ENCODE assay signal across 26 mouse cellular contexts in genomic region chr3:28047599-28047998, GRCm38 (mm10).
A peak's percentile ranks its signal among the peaks of the same experiment; 100 is the strongest.
DNase-seq lines count a peak whose midpoint lies in the region; ATAC-seq and TF ChIP-seq lines count a peak whose summit lies in the region.
"Had no signal": no experiment of that assay in that cellular context is flagged by ENCODE, and none has a peak within 500 bp of the region (broad histone marks: within the 10 kb centered on the region; RNA-seq: fewer than 3 reads in every experiment).

No protein-coding gene starts in this region.

- TF ChIP-seq CTCF in kidney, adult 2 months (conservative IDR thresholded peaks at IDR 0.05; ENCODE audit: insufficient read depth, insufficient read length, low read depth, low read length): no peak
- TF ChIP-seq CTCF in kidney, postnatal 0 days (IDR thresholded peaks at IDR 0.05; ENCODE audit: low read depth): no peak

- no peaks in the 10 kb centered on the region for H3K4me1 ChIP-seq in kidney, adult 2 months (ENCODE audit: control insufficient read depth, insufficient read depth, low read length)
- no peaks in the 10 kb centered on the region for H3K4me1 ChIP-seq in kidney, postnatal 0 days (replicated peaks; ENCODE audit: insufficient read depth, low read length)
- H3K4me1 ChIP-seq in kidney, embryonic 14.5 days (ENCODE audit: control insufficient read depth, insufficient read depth, low read length): no peaks in the 10 kb centered on the region
- H3K4me1 ChIP-seq: embryonic facial prominence, embryonic 12.5 days; embryonic facial prominence, embryonic 15.5 days; heart, embryonic 13.5 days had no signal

- no peaks in the 10 kb centered on the region for H3K27me3 ChIP-seq in kidney, adult 2 months (replicated peaks; ENCODE audit: control insufficient read depth, insufficient read depth, low read length)
- H3K27me3 ChIP-seq in kidney, postnatal 0 days (ENCODE audit: insufficient read depth, low read length): no peaks in the 10 kb centered on the region
- no peaks in the 10 kb centered on the region for H3K27me3 ChIP-seq in kidney, embryonic 14.5 days (ENCODE audit: control insufficient read depth, insufficient read depth, low read length)
- H3K27me3 ChIP-seq: embryonic facial prominence, embryonic 12.5 days; embryonic facial prominence, embryonic 15.5 days; heart, embryonic 13.5 days had no signal

- H3K36me3 ChIP-seq in kidney, adult 2 months (ENCODE audit: control insufficient read depth, insufficient read depth, low read length): 0 out of 2 replicates have a peak, but pooled peaks cover 1% of the 10 kb centered on the region
- H3K36me3 ChIP-seq in kidney, postnatal 0 days (ENCODE audit: insufficient read depth, low read length): 0 out of 2 replicates have a peak, but pooled peaks cover 1% of the 10 kb centered on the region
- no peaks in the 10 kb centered on the region for H3K36me3 ChIP-seq in kidney, embryonic 14.5 days (ENCODE audit: control insufficient read depth, insufficient read depth, low read length)
- H3K36me3 ChIP-seq: embryonic facial prominence, embryonic 12.5 days had no signal

- no peak overlapping the region for H3K27ac ChIP-seq in kidney, adult 2 months (ENCODE audit: insufficient read depth, low read depth, low read length)
- H3K27ac ChIP-seq in kidney, postnatal 0 days: no peak overlapping the region
- no peak overlapping the region for H3K27ac ChIP-seq in kidney, embryonic 14.5 days (ENCODE audit: low read depth, low read length)
- H3K27ac ChIP-seq: embryonic facial prominence, embryonic 12.5 days; embryonic facial prominence, embryonic 15.5 days; gastrocnemius, adult 2 months; heart, embryonic 13.5 days; hindbrain, embryonic 14.5 days; hindbrain, postnatal 0 days had no signal

- no peaks in the 10 kb centered on the region for H3K9me3 ChIP-seq in kidney, postnatal 0 days (replicated peaks; ENCODE audit: low read length)
- no peaks in the 10 kb centered on the region for H3K9me3 ChIP-seq in kidney, embryonic 14.5 days (ENCODE audit: control insufficient read depth, low read length)
- H3K9me3 ChIP-seq: embryonic facial prominence, embryonic 12.5 days; embryonic facial prominence, embryonic 15.5 days; heart, embryonic 13.5 days had no signal

- no peak overlapping the region for H3K4me2 ChIP-seq in kidney, postnatal 0 days (ENCODE audit: low read length)
- no peak overlapping the region for H3K4me2 ChIP-seq in kidney, embryonic 14.5 days (replicated peaks; ENCODE audit: low read depth, low read length)
- H3K4me2 ChIP-seq: embryonic facial prominence, embryonic 12.5 days; embryonic facial prominence, embryonic 15.5 days; heart, embryonic 13.5 days; hindbrain, embryonic 14.5 days had no signal

- 56% methylated on average over 5 of the region's 5 CpGs for WGBS in kidney, adult 2 months
- WGBS in kidney, postnatal 0 days: 68% methylated on average over 5 of the region's 5 CpGs
- 66% methylated on average over 5 of the region's 5 CpGs for WGBS in kidney, embryonic 14.5 days

- TF ChIP-seq POLR2A in kidney, adult 2 months (IDR thresholded peaks at IDR 0.05; ENCODE audit: low read depth, low read length): no peak

- peak; percentile 74 for DNase-seq in kidney, adult 2 months
- no peak for DNase-seq in kidney, adult 18-20 months
- DNase-seq in kidney, postnatal 0 days (ENCODE audit: low spot score): no peak
- DNase-seq in kidney, postnatal 14 days: peak; percentile 66
- DNase-seq in adrenal gland, adult 18-20 months (ENCODE audit: low spot score in 2 of 2): no peak
- no peak for DNase-seq in urinary bladder, adult 2 months (ENCODE audit: low spot score)
- DNase-seq: adrenal gland, postnatal 10 days; adrenal gland, postnatal 36 days; cerebellum, adult 18-20 months; cerebellum, adult 9-11 months; cerebellum, postnatal 25 days; forebrain, postnatal 0 days; gastrocnemius, adult 2 months; gastrocnemius, postnatal 14 days; heart, adult 18-20 months; heart, postnatal 14 days; heart, postnatal 4 days had no signal

- ATAC-seq in kidney, postnatal 0 days (replicated peaks; ENCODE audit: low FRiP score, low read depth): peak; percentile 57; the same call in 1 of the 2 replicates
- no peak for ATAC-seq in kidney, embryonic 14.5 days (ENCODE audit: low FRiP score, low TSS enrichment)
- ATAC-seq: activated CD4-positive, CD25-positive, alpha-beta regulatory T cell, adult 4 months; CD4-positive, CD25-positive, alpha-beta regulatory T cell, adult 4 months; forebrain, embryonic 14.5 days; forebrain, postnatal 0 days; hindbrain, postnatal 0 days had no signal

- H3K9ac ChIP-seq in kidney, postnatal 0 days (ENCODE audit: low read depth, low read length): no peak overlapping the region
- no peak overlapping the region for H3K9ac ChIP-seq in kidney, embryonic 14.5 days (ENCODE audit: low read depth, low read length)
- H3K9ac ChIP-seq: embryonic facial prominence, embryonic 12.5 days; embryonic facial prominence, embryonic 15.5 days; forebrain, postnatal 0 days; heart, embryonic 13.5 days; hindbrain, embryonic 14.5 days had no signal

- no peak overlapping the region for H3K4me3 ChIP-seq in kidney, adult 2 months (ENCODE audit: insufficient read depth, low read depth, low read length)
- no peak overlapping the region for H3K4me3 ChIP-seq in kidney, postnatal 0 days (replicated peaks; ENCODE audit: low read depth, low read length)
- no peak overlapping the region for H3K4me3 ChIP-seq in kidney, embryonic 14.5 days (ENCODE audit: low read length)
- H3K4me3 ChIP-seq: embryonic facial prominence, embryonic 12.5 days; embryonic facial prominence, embryonic 15.5 days; gastrocnemius, adult 2 months; heart, embryonic 13.5 days had no signal

Comparison
In these comparisons a context has a peak if more than half of its experiments do, and no peak if none do; other contexts are left out.
1. DNase-seq: peak in kidney, adult 2 months (single experiment) and kidney, postnatal 14 days (single experiment); none in kidney, adult 18-20 months (single experiment), kidney, postnatal 0 days (single experiment), adrenal gland, adult 18-20 months (0 of 2) and urinary bladder, adult 2 months (single experiment).